Mouse (Mus musculus) liver, postnatal 0 days (tissue): Measurements from ENCODE around the gene Zfp791.

Experiments
- CTCF ChIP-seq: sonication (generic); IDR thresholded peaks from 2 replicates; pipeline ENCODE4 v1.5.1; 2016; ENCODE audit warnings: antibody characterized with exemption, low read depth
- EP300 ChIP-seq: IDR thresholded peaks from 2 replicates; pipeline ENCODE4 v1.6.1; 2016; ENCODE audit warnings: antibody characterized with exemption, low read depth, mild to moderate bottlenecking

- TF ChIP-seq EP300 (no peak), CTCF (no peak)
Measured at GRCm38 (mm10) chr8:85067982-85068381, 54.9 kb downstream of the Zfp791 start, which contains the start of gene Gm5741.
